Mouse (Mus musculus) ES-E14 (cell line): ENCODE measurements around the gene Ehd3. TPM values are rescaled to one million over a fixed set of nuclear protein-coding genes. Genes with fewer than 3 reads are reported as not detected.

ENCODE experiments used
- DNase-seq: peaks from one replicate; pipeline ENCODE4 v3.0.0-alpha.2; 2013; ENCODE audit warnings: low read depth, low spot score
- H3K27ac ChIP-seq: 2 replicates; pipeline ENCODE4 v1.5.1; 2012; ENCODE audit warnings: low read depth, mild to moderate bottlenecking, low read length, moderate library complexity, mixed read lengths; ENCODE audit not compliant: poor library complexity, insufficient read depth, severe bottlenecking
- H3K36me3 ChIP-seq: 2 replicates; pipeline ENCODE4 v1.6.1; 2012; ENCODE audit warnings: mild to moderate bottlenecking, low read length, moderate library complexity, mixed read lengths; ENCODE audit not compliant: control insufficient read depth, poor library complexity, insufficient read depth, severe bottlenecking
- H3K4me1 ChIP-seq, 2 experiments: fragments of 150-350 bp in 1 of 2; sonication (generic) in 1 of 2; 2 replicates each; pipeline ENCODE4 v1.6.1; 2012; ENCODE audit warnings: low read length in 2 of 2, mild to moderate bottlenecking in 1 of 2, mixed read lengths in 1 of 2; ENCODE audit not compliant: control insufficient read depth in 2 of 2, insufficient read depth in 2 of 2, poor library complexity in 1 of 2
- H3K4me3 ChIP-seq, 2 experiments: fragments of 150-350 bp in 1 of 2; sonication (generic) in 1 of 2; 2 replicates each; pipeline ENCODE4 v1.5.1; 2012; ENCODE audit warnings: low read length in 2 of 2, low read depth in 1 of 2, mild to moderate bottlenecking in 1 of 2, mixed read lengths in 1 of 2; ENCODE audit not compliant: insufficient read depth in 1 of 2, poor library complexity in 1 of 2, severe bottlenecking in 1 of 2
- H3K9ac ChIP-seq: 2 replicates; pipeline ENCODE4 v1.6.1; 2012; ENCODE audit warnings: low read depth, mild to moderate bottlenecking, low read length, mixed read lengths; ENCODE audit not compliant: poor library complexity, insufficient read depth, severe bottlenecking
- H3K9me3 ChIP-seq: fragments of 150-350 bp; sonication (generic); 2 replicates; pipeline ENCODE4 v1.6.1; 2012; ENCODE audit warnings: low read depth, mild to moderate bottlenecking, low read length; ENCODE audit not compliant: control insufficient read depth, insufficient read depth
- CHD2 ChIP-seq: IDR thresholded peaks from 2 replicates; pipeline ENCODE4 v1.6.1; 2014; ENCODE audit warnings: mild to moderate bottlenecking, low read depth, low read length, inconsistent platforms
- HCFC1 ChIP-seq: IDR thresholded peaks from 2 replicates; pipeline ENCODE4 v1.6.1; 2012; ENCODE audit warnings: low read length, inconsistent platforms, borderline replicate concordance; ENCODE audit not compliant: insufficient read depth
- MAFK ChIP-seq: IDR thresholded peaks from 2 replicates; pipeline ENCODE4 v1.6.1; 2014; ENCODE audit warnings: mild to moderate bottlenecking, low read depth, low read length, inconsistent platforms; ENCODE audit not compliant: insufficient read depth
- ZC3H11A ChIP-seq: IDR thresholded peaks from 2 replicates; pipeline ENCODE4 v1.6.1; 2012; ENCODE audit warnings: low read depth, mild to moderate bottlenecking, inconsistent platforms, low read length, borderline replicate concordance
- ZNF384 ChIP-seq: IDR thresholded peaks from 2 replicates; pipeline ENCODE4 v1.6.1; 2012; ENCODE audit warnings: low read depth, low read length, inconsistent platforms
- in situ Hi-C, 2 experiments: fragments of 600-800 bp; cut with MboI; formaldehyde crosslinking; loops; one replicate each; pipeline ENCODE4 v1.15.1; 2025; ENCODE audit warnings: low sequenced_read_pairs in 2 of 2, inconsistent platforms in 1 of 2; ENCODE audit not compliant: unreplicated experiment in 2 of 2
- total RNA-seq: library from RNA; depleted of rRNA; stranded (reverse); fragments of 300-350 nt; gene quantifications from 2 replicates; pipeline ENCODE4 v1.2.3, GENCODE M21; 2012; rRNA removed

The Ehd3 gene
- total RNA-seq: 1.7 and 2.7 TPM in 2 replicates

DNA sequence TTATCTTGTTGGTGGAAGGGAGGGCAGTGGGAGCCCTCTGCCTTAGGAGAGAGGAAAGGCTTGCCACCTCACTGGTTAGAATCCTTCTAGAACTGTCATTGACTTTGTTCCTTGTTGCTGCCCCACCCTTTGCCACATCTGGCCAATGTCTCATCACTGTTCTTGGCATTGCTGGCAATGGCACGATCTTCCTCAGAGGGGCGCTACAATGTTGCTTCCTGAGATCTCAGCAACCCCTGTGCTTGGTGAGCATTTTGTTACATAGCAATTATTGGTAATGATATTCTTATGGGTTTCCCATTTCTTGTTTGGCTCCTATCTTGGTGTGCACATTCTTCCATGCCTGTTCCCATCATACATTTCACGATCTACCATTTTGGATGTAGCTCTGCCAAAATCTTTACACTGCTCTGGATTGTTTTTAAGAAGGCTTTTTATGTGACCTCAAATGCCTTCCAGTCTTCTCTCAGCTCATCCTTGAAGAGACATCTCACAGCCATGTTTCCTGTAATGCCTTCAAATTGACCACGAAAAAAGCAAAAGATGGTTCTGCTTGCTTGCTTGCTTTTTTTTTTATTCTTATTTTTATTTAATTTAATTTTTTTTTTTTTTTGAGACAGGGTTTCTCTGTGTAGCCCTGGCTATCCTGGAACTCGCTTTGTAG, at the start of gene Ehd3:
Gene Ehd3, plus strand, starts transcription at position 614 of the 664 bp plus-strand sequence.
- Histone ChIP-seq H3K27ac (no peak within 1 kb of the TSS), H3K36me3 (no peaks in the 10 kb centered on the region), H3K9me3 (no peaks in the 10 kb centered on the region), H3K9ac (peak within 1 kb of the TSS; percentile 62), H3K4me3 (peak within 1 kb of the TSS; percentile 55 to 81), H3K4me1 (no peaks in the 10 kb centered on the region)
- TF ChIP-seq MAFK (no peak), ZC3H11A (no peak), ZNF384 (no peak), CHD2 (no peak), HCFC1 (no peak)
- DNase-seq: no peak
- in situ Hi-C loops: no loop called here

DNA sequence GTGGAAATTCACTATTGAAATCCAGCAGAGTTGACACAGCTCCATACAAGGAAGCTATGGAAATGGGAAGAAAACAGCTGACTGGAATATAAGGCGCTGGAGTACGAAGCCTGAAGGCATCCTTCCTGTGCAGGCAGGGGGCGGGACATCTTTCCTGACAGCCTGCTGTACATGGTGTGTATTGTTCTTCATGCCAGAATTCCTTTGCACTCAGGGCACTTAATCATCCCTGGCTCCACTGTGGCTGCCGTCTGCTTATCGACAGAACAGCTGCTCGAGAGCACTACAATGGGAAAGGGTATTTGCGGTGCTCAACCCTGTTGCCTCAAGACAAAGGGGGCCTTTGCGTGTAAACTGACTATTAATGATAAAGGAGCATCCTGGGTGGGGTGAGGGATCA, 33.0 kb upstream of the Ehd3 start:
- Histone ChIP-seq H3K27ac (no peak overlapping the region), H3K4me3 (no peak overlapping the region), H3K9me3 (no peaks in the 10 kb centered on the region), H3K9ac (no peak overlapping the region), H3K36me3 (no peaks in the 10 kb centered on the region), H3K4me1 (no peaks in the 10 kb centered on the region)
- no peak for TF ChIP-seq HCFC1
- no peak for TF ChIP-seq MAFK
- no peak for TF ChIP-seq ZC3H11A
- TF ChIP-seq CHD2: no peak
- TF ChIP-seq ZNF384: no peak
- in situ Hi-C loops: no loop called here
- DNase-seq: no peak

DNA sequence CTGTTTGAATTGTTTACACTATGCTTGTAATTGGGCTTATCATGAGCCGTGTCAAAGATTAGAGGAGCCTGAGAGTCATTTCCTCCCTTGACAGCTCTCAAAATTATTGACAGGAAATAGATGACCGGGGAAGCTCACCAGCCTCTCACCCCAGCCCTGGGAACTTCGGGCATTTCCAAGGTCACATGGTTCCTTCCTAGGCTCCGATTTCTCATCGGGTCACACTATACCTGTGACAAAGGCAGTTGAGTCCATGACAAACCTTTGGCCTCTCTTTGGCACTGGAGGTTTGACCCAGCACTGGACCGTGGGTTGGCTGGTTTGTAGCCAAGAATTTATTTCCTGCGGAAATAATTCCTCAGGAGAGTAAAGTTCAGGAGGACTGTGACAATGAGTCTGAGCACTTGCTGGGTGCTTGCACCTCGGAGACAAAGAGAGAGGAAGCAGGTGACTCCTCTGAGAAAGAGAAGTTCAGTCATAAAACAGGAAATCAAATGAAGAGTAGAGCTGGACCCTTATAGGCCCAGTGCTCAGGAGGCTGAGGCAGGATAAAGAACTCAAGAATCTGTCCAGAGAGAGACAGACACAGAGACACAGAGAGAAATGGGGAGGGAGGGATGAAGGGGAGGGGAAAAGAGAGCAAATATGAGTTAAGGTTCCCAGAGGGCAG, 17.2 kb upstream of the Ehd3 start:
- in situ Hi-C loops: no loop called here
- Histone ChIP-seq H3K27ac (no peak overlapping the region), H3K4me3 (no peak overlapping the region), H3K4me1 (no peaks in the 10 kb centered on the region), H3K9ac (no peak overlapping the region), H3K9me3 (no peaks in the 10 kb centered on the region), H3K36me3 (no peaks in the 10 kb centered on the region)
- TF ChIP-seq ZC3H11A (no peak), ZNF384 (no peak), MAFK (no peak), HCFC1 (no peak), CHD2 (no peak)
- DNase-seq: no peak

GRCm38 (mm10) chr17:73790284-73791020, 13.5 kb upstream of the Ehd3 start:
- Histone ChIP-seq H3K4me1 (no peaks in the 10 kb centered on the region), H3K36me3 (no peaks in the 10 kb centered on the region), H3K27ac (no peak overlapping the region), H3K4me3 (no peak overlapping the region), H3K9me3 (no peaks in the 10 kb centered on the region), H3K9ac (no peak overlapping the region)
- in situ Hi-C loops: no loop called here
- TF ChIP-seq ZNF384: no peak
- no peak for TF ChIP-seq CHD2
- TF ChIP-seq MAFK: no peak
- no peak for TF ChIP-seq ZC3H11A
- TF ChIP-seq HCFC1: no peak
- DNase-seq: no peak
